Mouse (Mus musculus) hindbrain, embryonic 10.5 days (tissue): ENCODE measurements at regions not wholly inside any gene's neighbourhood (a gene's known extent, or its start where the extent isn't known, plus 50 kb on each side); places are given as distances from the start of the nearest gene placed in this dataset.
A peak's percentile ranks its signal among the peaks of the same experiment; 100 is the strongest.

Source experiments
- DNase-seq: peaks from one replicate; pipeline ENCODE4 v3.0.0-alpha.2; 2017; ENCODE audit warnings: low spot score
- H3K27ac ChIP-seq: fragments of 300-500 bp; sonication (generic); 2 replicates; pipeline ENCODE4 v1.5.1; 2016; ENCODE audit warnings: mild to moderate bottlenecking, moderate library complexity
- H3K27me3 ChIP-seq: fragments of 300-500 bp; sonication (generic); 2 replicates; pipeline ENCODE4 v1.6.1; 2016; ENCODE audit warnings: mild to moderate bottlenecking; ENCODE audit not compliant: poor library complexity, insufficient read depth, severe bottlenecking
- H3K36me3 ChIP-seq: fragments of 300-500 bp; sonication (generic); 2 replicates; pipeline ENCODE4 v1.6.1; 2016; ENCODE audit warnings: mild to moderate bottlenecking, moderate library complexity
- H3K4me1 ChIP-seq: fragments of 300-500 bp; sonication (generic); replicated peaks from 2 replicates; pipeline ENCODE4 v1.6.1; 2016; ENCODE audit warnings: mild to moderate bottlenecking
- H3K4me3 ChIP-seq: fragments of 300-500 bp; sonication (generic); 2 replicates; pipeline ENCODE4 v1.5.1; 2016; ENCODE audit warnings: mild to moderate bottlenecking, moderate library complexity
- H3K9me3 ChIP-seq: fragments of 300-500 bp; sonication (generic); 2 replicates; pipeline ENCODE4 v1.6.1; 2016; ENCODE audit warnings: mild to moderate bottlenecking, moderate library complexity
- WGBS: fragments of 180-500 bp; shearing (Covaris S2); methylation state at CpG from one replicate; pipeline ENCODE4 v1.1.7; 2016; 5-methylcytosine and 5-hydroxymethylcytosine counted together

DNA sequence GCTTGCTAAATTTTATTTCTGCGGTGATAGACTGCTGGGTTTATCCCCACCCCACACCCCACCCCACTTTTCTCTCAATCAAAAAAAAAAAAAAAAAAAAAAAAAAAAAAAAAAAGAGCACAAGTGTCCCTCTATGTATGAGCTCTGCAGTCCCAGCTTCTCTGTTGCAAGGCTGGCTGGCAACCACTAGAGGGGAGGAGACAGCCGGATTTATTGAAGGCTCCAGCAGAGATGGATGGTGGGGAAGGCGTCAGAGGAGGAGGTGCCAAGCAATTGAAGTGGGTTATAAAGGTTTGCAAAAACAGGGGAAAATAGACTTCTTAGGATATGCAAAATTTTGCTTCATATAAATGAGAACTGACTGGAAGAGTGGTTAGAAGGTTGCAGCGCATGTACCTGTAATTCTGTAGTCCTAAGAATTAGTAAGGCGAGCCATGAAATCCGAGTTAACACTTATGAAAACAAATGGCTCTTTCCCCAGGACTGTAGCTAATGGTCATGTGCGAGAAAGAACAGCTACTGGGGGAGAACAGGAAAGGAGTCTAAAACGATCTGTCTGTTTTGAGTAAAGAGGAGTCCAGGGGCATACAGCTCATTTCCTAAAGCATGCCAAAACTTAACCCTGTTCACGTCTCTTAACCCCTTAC lies 885.1 kb upstream of the Pou3f3 start:
- no peaks in the 10 kb centered on the region for H3K36me3 ChIP-seq
- H3K9me3 ChIP-seq, result no peaks in the 10 kb centered on the region
- peak overlapping the region; percentile 56; the same call in 1 of the 2 replicates for H3K27ac ChIP-seq
- H3K4me3 ChIP-seq, result peak overlapping the region; percentile 34
- WGBS, result 17% methylated on average over 9 of the region's 9 CpGs
- peak; percentile 77 for DNase-seq
- peaks cover 57% of the 10 kb centered on the region for H3K4me1 ChIP-seq
- H3K27me3 ChIP-seq, result no peaks in the 10 kb centered on the region

DNA sequence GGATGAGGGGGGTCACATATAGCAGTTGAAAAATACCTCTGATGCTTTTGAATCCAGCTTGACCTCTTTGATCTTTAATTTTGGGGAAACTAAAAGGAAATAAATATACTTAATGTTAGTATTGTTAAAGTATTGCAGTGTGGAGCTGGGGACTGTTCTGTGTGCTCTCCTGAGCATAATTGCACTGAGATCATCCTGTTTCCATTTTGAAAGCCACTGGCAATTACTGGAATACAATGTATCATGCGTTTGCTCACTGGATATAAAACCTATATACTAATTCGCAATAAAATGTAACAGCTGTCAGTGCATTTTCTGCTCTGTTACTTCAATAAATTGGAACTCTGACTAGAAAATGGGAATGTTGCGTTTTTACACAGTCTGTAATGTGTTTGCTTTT lies 884.4 kb upstream of the Pou3f3 start:
- peaks cover 58% of the 10 kb centered on the region for H3K4me1 ChIP-seq

DNA sequence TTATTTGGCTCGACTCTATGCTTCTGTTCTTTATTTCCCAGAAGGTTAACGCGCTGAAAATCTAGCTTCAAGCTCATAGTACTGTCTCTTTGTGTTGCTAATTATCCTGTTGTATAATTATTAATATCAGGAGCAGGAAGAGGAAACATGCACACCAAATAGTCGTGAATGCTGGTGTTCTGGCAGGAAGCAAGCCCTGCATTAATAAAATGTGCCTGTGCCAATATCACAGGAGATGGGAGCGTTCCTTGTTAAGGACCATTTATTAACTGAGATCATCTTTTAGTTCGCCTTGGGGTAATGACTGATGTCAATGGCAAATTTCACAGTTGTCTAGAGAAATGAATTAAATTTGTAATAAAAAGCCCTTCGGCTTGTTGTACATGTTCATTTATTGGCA lies 883.5 kb upstream of the Pou3f3 start:
- H3K4me3 ChIP-seq, result no peak overlapping the region
- H3K36me3 ChIP-seq, result no peaks in the 10 kb centered on the region
- H3K27me3 ChIP-seq, result no peaks in the 10 kb centered on the region
- no peak for DNase-seq
- H3K4me1 ChIP-seq, result peaks cover 58% of the 10 kb centered on the region
- WGBS, result 45% methylated on average over 7 of the region's 7 CpGs
- H3K9me3 ChIP-seq, result no peaks in the 10 kb centered on the region
- peak overlapping the region; percentile 50; the same call in 1 of the 2 replicates for H3K27ac ChIP-seq

More for the DNA sequence above, 884.4 kb upstream of the Pou3f3 start:
- no peak for DNase-seq
- WGBS, result 85% methylated on average over 3 of the region's 3 CpGs
- Histone ChIP-seq H3K27ac (0 out of 2 replicates have a peak overlapping the region, but pooled peaks have one; percentile 56), H3K9me3 (no peaks in the 10 kb centered on the region), H3K4me3 (no peak overlapping the region), H3K36me3 (no peaks in the 10 kb centered on the region), H3K27me3 (no peaks in the 10 kb centered on the region)

- H3K36me3 ChIP-seq, result no peaks in the 10 kb centered on the region
- no peak overlapping the region for H3K4me3 ChIP-seq
- H3K9me3 ChIP-seq, result no peaks in the 10 kb centered on the region
- peak overlapping the region; percentile 64 for H3K27ac ChIP-seq
- WGBS, result 36% methylated on average over 10 of the region's 10 CpGs
- H3K4me1 ChIP-seq, result peaks cover 55% of the 10 kb centered on the region
- DNase-seq, result peak; percentile 40
- H3K27me3 ChIP-seq, result no peaks in the 10 kb centered on the region
These were observed 881.2 kb upstream of the Pou3f3 start for GRCm38 (mm10) chr1:41814032-41815005.

GRCm38 (mm10) chr1:41815021-41815420 lies 880.5 kb upstream of the Pou3f3 start:
- no peak for DNase-seq
- H3K27me3 ChIP-seq, result no peaks in the 10 kb centered on the region
- no peaks in the 10 kb centered on the region for H3K9me3 ChIP-seq
- 85% methylated on average over 4 of the region's 4 CpGs for WGBS
- H3K4me3 ChIP-seq, result no peak overlapping the region
- H3K36me3 ChIP-seq, result no peaks in the 10 kb centered on the region
- peaks cover 50% of the 10 kb centered on the region for H3K4me1 ChIP-seq
- H3K27ac ChIP-seq, result peak overlapping the region; percentile 64

DNA sequence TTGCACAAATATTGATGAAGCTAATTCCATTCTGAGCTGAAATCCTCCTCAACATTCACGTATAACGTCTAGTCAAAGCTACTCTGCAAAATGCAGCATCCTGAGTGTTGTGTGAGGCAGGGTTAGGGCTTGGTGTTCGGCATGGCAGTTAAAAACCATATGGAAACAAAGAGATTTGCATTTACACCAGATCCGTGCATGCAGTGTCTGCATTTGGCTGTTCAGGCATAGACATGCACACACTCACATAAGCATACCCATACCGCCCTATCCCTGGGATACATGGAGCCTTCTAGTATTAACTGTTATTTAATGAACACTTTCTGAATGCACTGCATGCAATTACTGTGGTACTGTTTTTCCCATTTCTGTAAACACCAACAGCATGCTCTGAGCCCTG lies 872.8 kb upstream of the Pou3f3 start:
- 82% methylated on average over 5 of the region's 5 CpGs for WGBS
- Histone ChIP-seq H3K4me3 (no peak overlapping the region), H3K27ac (no peak overlapping the region), H3K4me1 (no peaks in the 10 kb centered on the region), H3K9me3 (no peaks in the 10 kb centered on the region), H3K36me3 (no peaks in the 10 kb centered on the region), H3K27me3 (no peaks in the 10 kb centered on the region)
- DNase-seq, result no peak

DNA sequence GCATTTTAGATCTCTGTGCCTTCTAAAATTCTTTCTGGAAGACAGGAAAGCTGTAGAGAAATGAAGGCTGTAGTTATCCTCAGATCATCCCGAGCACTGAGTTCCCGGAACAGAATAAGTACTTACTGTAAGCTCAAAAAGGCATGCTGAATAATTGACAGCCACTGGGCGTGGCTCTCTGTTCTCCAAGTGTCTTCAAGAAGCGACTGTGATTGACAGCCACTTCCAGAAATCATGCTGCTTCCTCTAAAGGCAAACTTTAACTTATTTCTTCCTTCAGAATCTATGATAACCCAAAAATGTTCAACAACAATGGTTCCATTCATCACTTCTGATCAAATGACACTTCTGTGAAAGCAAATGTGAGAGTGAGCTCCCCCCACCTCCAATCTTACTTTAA lies 870.3 kb upstream of the Pou3f3 start:
- WGBS, result 81% methylated on average over 4 of the region's 4 CpGs
- H3K9me3 ChIP-seq, result no peaks in the 10 kb centered on the region
- DNase-seq, result no peak
- no peaks in the 10 kb centered on the region for H3K36me3 ChIP-seq
- H3K4me3 ChIP-seq, result no peak overlapping the region
- H3K4me1 ChIP-seq, result no peaks in the 10 kb centered on the region
- H3K27ac ChIP-seq, result no peak overlapping the region
- H3K27me3 ChIP-seq, result no peaks in the 10 kb centered on the region

DNA sequence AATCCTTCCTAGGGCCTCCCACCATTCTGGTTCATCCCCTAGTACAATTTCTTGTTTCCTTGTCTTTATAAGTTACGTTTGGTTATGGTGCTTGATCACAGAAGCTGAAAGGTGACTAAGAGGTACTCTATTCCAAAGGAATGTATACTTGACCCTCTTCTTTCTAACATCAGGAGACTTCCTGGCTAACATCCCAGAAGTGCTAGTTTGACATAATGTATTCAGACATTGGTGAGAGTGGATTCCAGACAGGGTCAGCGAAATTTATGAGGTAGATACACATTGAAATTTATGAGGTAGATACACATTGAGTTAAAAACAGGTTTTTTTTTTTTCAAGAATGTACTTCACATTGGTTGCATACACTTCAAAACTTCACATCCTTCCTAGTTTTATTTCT lies 863.9 kb upstream of the Pou3f3 start:
- no peak overlapping the region for H3K27ac ChIP-seq
- no peaks in the 10 kb centered on the region for H3K27me3 ChIP-seq
- H3K36me3 ChIP-seq, result no peaks in the 10 kb centered on the region
- H3K4me3 ChIP-seq, result no peak overlapping the region
- H3K4me1 ChIP-seq, result no peaks in the 10 kb centered on the region
- 90% methylated on average over 2 of the region's 2 CpGs for WGBS
- H3K9me3 ChIP-seq, result no peaks in the 10 kb centered on the region
- no peak for DNase-seq
